Mouse (Mus musculus): ENCODE measurements around the gene Cd24a. TPM values are rescaled to one million over a fixed set of nuclear protein-coding genes. Genes with fewer than 3 reads are reported as not detected.

The Cd24a gene
- polyA plus RNA-seq, 1 experiment from 2014 or later, result 420 TPM

GRCm38 (mm10) chr10:43577299-43577996 lies 636 bp upstream of the Cd24a start:
- Histone ChIP-seq H3K27me3 (replicated peaks; ENCODE audit: control insufficient read depth, insufficient read depth, low read length) (peaks cover 4% of the 10 kb centered on the region; the same call in 1 of the 2 replicates), H3K4me3 (ENCODE audit: low read depth, low read length) (peak overlapping the region; percentile 86), H3K9me3 (ENCODE audit: control insufficient read depth, low read length) (no peaks in the 10 kb centered on the region), H3K4me1 (replicated peaks; ENCODE audit: control insufficient read depth, insufficient read depth, low read length) (peaks cover 8% of the 10 kb centered on the region; the same call in 1 of the 2 replicates), H3K36me3 (ENCODE audit: control insufficient read depth, insufficient read depth, low read length) (peaks cover 3% of the 10 kb centered on the region; the same call in 1 of the 2 replicates), H3K27ac (ENCODE audit: low read depth, low read length) (peak overlapping the region; percentile 62; the same call in 1 of the 2 replicates), H3K9ac (ENCODE audit: low read depth, low read length) (peak overlapping the region; percentile 87), H3K4me2 (peak overlapping the region; percentile 91)
- ATAC-seq (replicated peaks; ENCODE audit: low FRiP score) (no peak), DNase-seq (ENCODE audit: low spot score) (peak; percentile 70)
- 25% methylated on average over 19 of the region's 19 CpGs for WGBS

DNA sequence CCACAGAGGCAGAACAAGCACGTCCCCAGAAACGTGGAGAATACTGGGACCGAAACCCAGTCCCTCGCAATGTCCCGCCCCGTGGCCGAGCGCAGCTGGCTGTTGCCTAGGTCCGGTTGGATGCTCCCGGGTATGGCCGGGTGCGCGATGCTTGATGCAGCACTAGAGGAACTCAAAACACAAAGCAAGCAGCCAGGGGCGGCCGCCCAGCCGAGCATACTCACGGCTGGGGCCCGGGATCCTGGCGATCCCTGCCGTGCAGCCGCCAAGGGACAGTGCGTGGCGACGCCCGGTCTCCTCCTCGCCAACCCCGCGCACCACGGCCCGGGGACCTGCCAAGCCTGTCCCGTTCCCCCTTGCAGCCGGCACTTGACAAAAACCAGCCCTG lies 276 bp downstream of the Cd24a start:
- H3K4me1 ChIP-seq (replicated peaks; ENCODE audit: control insufficient read depth, insufficient read depth, low read length), result peaks cover 8% of the 10 kb centered on the region; the same call in 1 of the 2 replicates
- under 1% methylated on average over 32 of the region's 32 CpGs for WGBS
- peak overlapping the region; percentile 91 for H3K4me2 ChIP-seq
- H3K9me3 ChIP-seq (ENCODE audit: control insufficient read depth, low read length), result no peaks in the 10 kb centered on the region
- peaks cover 7% of the 10 kb centered on the region; the same call in 1 of the 2 replicates for H3K36me3 ChIP-seq (ENCODE audit: control insufficient read depth, insufficient read depth, low read length)
- peak overlapping the region; percentile 86 for H3K4me3 ChIP-seq (ENCODE audit: low read depth, low read length)
- H3K27me3 ChIP-seq (replicated peaks; ENCODE audit: control insufficient read depth, insufficient read depth, low read length), result peaks cover 4% of the 10 kb centered on the region; the same call in 1 of the 2 replicates
- peak overlapping the region; percentile 87 for H3K9ac ChIP-seq (ENCODE audit: low read depth, low read length)
- DNase-seq (ENCODE audit: low spot score), result peak; percentile 81
- peak overlapping the region; percentile 93 for H3K27ac ChIP-seq (ENCODE audit: low read depth, low read length)
- ATAC-seq (replicated peaks; ENCODE audit: low FRiP score), result peak; percentile 56

- peaks cover 7% of the 10 kb centered on the region; the same call in 1 of the 2 replicates for H3K36me3 ChIP-seq (ENCODE audit: control insufficient read depth, insufficient read depth, low read length)
- peak overlapping the region; percentile 86 for H3K4me3 ChIP-seq (ENCODE audit: low read depth, low read length)
- peak; percentile 88 for DNase-seq (ENCODE audit: low spot score)
- peaks cover 8% of the 10 kb centered on the region; the same call in 1 of the 2 replicates for H3K4me1 ChIP-seq (replicated peaks; ENCODE audit: control insufficient read depth, insufficient read depth, low read length)
- H3K27me3 ChIP-seq (replicated peaks; ENCODE audit: control insufficient read depth, insufficient read depth, low read length), result peaks cover 4% of the 10 kb centered on the region; the same call in 1 of the 2 replicates
- H3K9me3 ChIP-seq (ENCODE audit: control insufficient read depth, low read length), result no peaks in the 10 kb centered on the region
- H3K4me2 ChIP-seq, result peak overlapping the region; percentile 91
- peak overlapping the region; percentile 93 for H3K27ac ChIP-seq (ENCODE audit: low read depth, low read length)
- H3K9ac ChIP-seq (ENCODE audit: low read depth, low read length), result peak overlapping the region; percentile 87
- ATAC-seq (replicated peaks; ENCODE audit: low FRiP score), result peak; percentile 84
- WGBS, result under 1% methylated on average over 56 of the region's 65 CpGs
Observed at GRCm38 (mm10) chr10:43578754-43579380, 783 bp downstream of the Cd24a start.

DNA sequence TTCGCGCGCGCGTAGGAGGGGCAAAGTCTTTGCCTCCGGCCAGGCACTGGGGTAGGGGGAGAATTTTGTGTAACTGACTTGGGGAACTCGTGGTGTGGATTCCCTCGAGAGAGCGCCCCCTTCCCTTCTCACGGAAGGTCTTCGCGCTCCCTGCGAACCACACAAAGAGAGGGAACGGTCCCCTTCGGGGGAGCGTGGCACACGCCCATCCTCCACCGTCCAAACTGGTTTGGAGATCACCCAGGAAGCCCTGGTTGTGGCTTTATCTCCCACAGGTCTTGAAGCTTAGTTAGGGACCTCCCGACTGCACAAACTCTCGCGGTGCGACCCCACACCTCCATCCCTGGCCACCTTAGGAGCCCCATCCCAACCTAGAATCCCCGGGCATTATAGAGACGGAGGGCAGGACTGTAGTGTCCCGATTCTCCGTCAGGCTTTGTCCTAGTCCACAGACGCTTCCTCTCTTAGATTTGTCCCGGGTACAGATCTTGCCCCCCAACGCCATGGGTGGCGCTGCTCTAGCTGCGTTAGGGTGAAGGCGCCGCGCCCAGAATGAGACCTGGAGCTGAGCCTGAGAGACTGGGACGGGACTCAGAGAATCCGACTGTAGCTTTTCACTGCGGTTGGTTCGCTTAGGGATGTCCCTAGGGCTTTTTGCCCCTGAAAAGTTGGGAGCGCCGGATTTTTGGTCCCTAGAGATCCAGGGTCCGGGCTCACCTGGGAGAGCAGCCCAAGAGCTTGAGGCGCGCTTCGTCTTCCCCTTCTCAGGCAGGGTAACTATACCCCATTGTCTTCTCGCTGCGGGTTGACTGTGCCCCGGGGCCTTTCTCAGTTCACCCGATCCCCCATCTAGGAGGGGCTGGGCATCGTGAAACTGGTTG lies 1.5 kb downstream of the Cd24a start:
- DNase-seq (ENCODE audit: low spot score), result peak; percentile 68
- Histone ChIP-seq H3K27me3 (replicated peaks; ENCODE audit: control insufficient read depth, insufficient read depth, low read length) (peaks cover 4% of the 10 kb centered on the region; the same call in 1 of the 2 replicates), H3K4me2 (peak overlapping the region; percentile 91), H3K4me3 (ENCODE audit: low read depth, low read length) (peak overlapping the region; percentile 86), H3K4me1 (replicated peaks; ENCODE audit: control insufficient read depth, insufficient read depth, low read length) (peaks cover 8% of the 10 kb centered on the region; the same call in 1 of the 2 replicates), H3K36me3 (ENCODE audit: control insufficient read depth, insufficient read depth, low read length) (peaks cover 7% of the 10 kb centered on the region; the same call in 1 of the 2 replicates), H3K27ac (ENCODE audit: low read depth, low read length) (peak overlapping the region; percentile 93), H3K9me3 (ENCODE audit: control insufficient read depth, low read length) (no peaks in the 10 kb centered on the region), H3K9ac (ENCODE audit: low read depth, low read length) (peak overlapping the region; percentile 87)
- WGBS, result under 1% methylated on average over 49 of the region's 49 CpGs
- ATAC-seq (replicated peaks; ENCODE audit: low FRiP score), result peak; percentile 39

- H3K27me3 ChIP-seq (replicated peaks; ENCODE audit: control insufficient read depth, insufficient read depth, low read length), result peaks cover 4% of the 10 kb centered on the region; the same call in 1 of the 2 replicates
- DNase-seq (ENCODE audit: low spot score) (peak; percentile 56), ATAC-seq (replicated peaks; ENCODE audit: low FRiP score) (no peak)
- H3K27ac ChIP-seq (ENCODE audit: low read depth, low read length), result peak overlapping the region; percentile 93
- peak overlapping the region; percentile 87 for H3K9ac ChIP-seq (ENCODE audit: low read depth, low read length)
- peaks cover 7% of the 10 kb centered on the region; the same call in 1 of the 2 replicates for H3K36me3 ChIP-seq (ENCODE audit: control insufficient read depth, insufficient read depth, low read length)
- no peaks in the 10 kb centered on the region for H3K9me3 ChIP-seq (ENCODE audit: control insufficient read depth, low read length)
- peak overlapping the region; percentile 86 for H3K4me3 ChIP-seq (ENCODE audit: low read depth, low read length)
- 2% methylated on average over 15 of the region's 15 CpGs for WGBS
- peak overlapping the region; percentile 91 for H3K4me2 ChIP-seq
- H3K4me1 ChIP-seq (replicated peaks; ENCODE audit: control insufficient read depth, insufficient read depth, low read length), result peaks cover 8% of the 10 kb centered on the region; the same call in 1 of the 2 replicates
Observed at GRCm38 (mm10) chr10:43580649-43581078, 2.6 kb downstream of the Cd24a start.

GRCm38 (mm10) chr10:43581260-43581659 lies 3.2 kb downstream of the Cd24a start:
- Histone ChIP-seq H3K4me1 (replicated peaks; ENCODE audit: control insufficient read depth, insufficient read depth, low read length) (peaks cover 8% of the 10 kb centered on the region; the same call in 1 of the 2 replicates), H3K27me3 (replicated peaks; ENCODE audit: control insufficient read depth, insufficient read depth, low read length) (peaks cover 4% of the 10 kb centered on the region; the same call in 1 of the 2 replicates), H3K9me3 (ENCODE audit: control insufficient read depth, low read length) (no peaks in the 10 kb centered on the region), H3K36me3 (ENCODE audit: control insufficient read depth, insufficient read depth, low read length) (peaks cover 7% of the 10 kb centered on the region; the same call in 1 of the 2 replicates), H3K27ac (ENCODE audit: low read depth, low read length) (peak overlapping the region; percentile 93), H3K4me3 (ENCODE audit: low read depth, low read length) (peak overlapping the region; percentile 86), H3K4me2 (peak overlapping the region; percentile 91), H3K9ac (ENCODE audit: low read depth, low read length) (peak overlapping the region; percentile 87)
- ATAC-seq (replicated peaks; ENCODE audit: low FRiP score), result no peak
- no peak for DNase-seq (ENCODE audit: low spot score)
- 24% methylated on average over 3 of the region's 3 CpGs for WGBS

- Histone ChIP-seq H3K4me3 (ENCODE audit: low read depth, low read length) (no peak overlapping the region), H3K9me3 (ENCODE audit: control insufficient read depth, low read length) (no peaks in the 10 kb centered on the region), H3K36me3 (ENCODE audit: control insufficient read depth, insufficient read depth, low read length) (peaks cover 7% of the 10 kb centered on the region; the same call in 1 of the 2 replicates), H3K27me3 (replicated peaks; ENCODE audit: control insufficient read depth, insufficient read depth, low read length) (peaks cover 4% of the 10 kb centered on the region; the same call in 1 of the 2 replicates), H3K4me2 (no peak overlapping the region), H3K9ac (ENCODE audit: low read depth, low read length) (no peak overlapping the region), H3K4me1 (replicated peaks; ENCODE audit: control insufficient read depth, insufficient read depth, low read length) (peaks cover 14% of the 10 kb centered on the region), H3K27ac (ENCODE audit: low read depth, low read length) (0 out of 2 replicates have a peak overlapping the region, but pooled peaks have one; percentile 25)
- 88% methylated on average over 4 of the region's 4 CpGs for WGBS
- DNase-seq (ENCODE audit: low spot score) (no peak), ATAC-seq (replicated peaks; ENCODE audit: low FRiP score) (0 out of 2 replicates have a peak, but pooled peaks have one; percentile 19)
Observed at GRCm38 (mm10) chr10:43584538-43584937, 6.5 kb downstream of the Cd24a start.
